ENCODE assay signal across 8 mouse cellular contexts in genomic region chr17:32947215-32947914, GRCm38 (mm10). TPM values are rescaled to one million over a fixed set of nuclear protein-coding genes. Genes with fewer than 3 reads are reported as not detected.
DNase-seq lines count a peak whose midpoint lies in the region; ATAC-seq and TF ChIP-seq lines count a peak whose summit lies in the region.

Gene Cyp4f13, minus strand, starts transcription at chr17:32947402.

- peak within 1 kb of the TSS; percentile 49 for H3K4me3 ChIP-seq in forebrain, embryonic 15.5 days
- H3K4me3 ChIP-seq in layer of hippocampus, adult 2 months = peak within 1 kb of the TSS; percentile 81
- peak within 1 kb of the TSS; percentile 62 for H3K4me3 ChIP-seq in lung, embryonic 14.5 days (ENCODE audit: low read depth, low read length)
- H3K4me3 ChIP-seq in olfactory bulb, adult 2 months (ENCODE audit: insufficient read depth, low read depth, low read length) = peak within 1 kb of the TSS; percentile 61
- peak within 1 kb of the TSS; percentile 59 for H3K4me3 ChIP-seq in thymus, adult 2 months (ENCODE audit: control insufficient read depth, insufficient read depth, low read length)

- H3K27ac ChIP-seq in forebrain, embryonic 15.5 days (replicated peaks) = peak within 1 kb of the TSS; percentile 24; the same call in 1 of the 2 replicates
- peak within 1 kb of the TSS; percentile 90 for H3K27ac ChIP-seq in layer of hippocampus, adult 2 months
- H3K27ac ChIP-seq in lung, embryonic 14.5 days (ENCODE audit: low read depth) = peak within 1 kb of the TSS; percentile 82
- H3K27ac ChIP-seq in olfactory bulb, adult 2 months (ENCODE audit: insufficient read depth, low read depth, low read length) = peak within 1 kb of the TSS; percentile 82
- peak within 1 kb of the TSS; percentile 86 for H3K27ac ChIP-seq in thymus, adult 2 months (ENCODE audit: control insufficient read depth, insufficient read depth, low read length)

- WGBS in forebrain, embryonic 15.5 days = 39% methylated on average over 12 of the region's 12 CpGs
- 18% methylated on average over 12 of the region's 12 CpGs for WGBS in lung, embryonic 14.5 days
- WGBS in olfactory bulb, adult 2 months = 5% methylated on average over 12 of the region's 12 CpGs
- 4% methylated on average over 12 of the region's 12 CpGs for WGBS in thymus, adult 2 months

- peak within 1 kb of the TSS; percentile 58 for H3K4me2 ChIP-seq in forebrain, embryonic 15.5 days (replicated peaks)
- peak within 1 kb of the TSS; percentile 86 for H3K4me2 ChIP-seq in lung, embryonic 14.5 days

- ATAC-seq in forebrain, embryonic 15.5 days (replicated peaks) = peak; percentile 94
- peak; percentile 99 for ATAC-seq in lung, embryonic 14.5 days (ENCODE audit: insufficient read depth)

- peak; percentile 47; the same call in 1 of the 2 replicates for TF ChIP-seq POLR2A in olfactory bulb, adult 2 months (IDR thresholded peaks at IDR 0.05; ENCODE audit: insufficient read depth, low read depth, low read length)
- peak; percentile 82 for TF ChIP-seq POLR2A in thymus, adult 2 months (IDR thresholded peaks at IDR 0.05; ENCODE audit: control insufficient read depth, extremely low read depth, insufficient read depth, low read length, poor library complexity)

- intact Hi-C loops in heart, postnatal 25 days (cut with DNase I) = loop anchor here (5.0 kb wide), 2 partner anchors 55 to 90 kb away; partner anchors contain the start of gene Zfp870

- no peaks in the 10 kb centered on the region for H3K9me3 ChIP-seq in forebrain, embryonic 15.5 days
- H3K9me3 ChIP-seq in lung, embryonic 14.5 days (ENCODE audit: low read depth, low read length) = no peaks in the 10 kb centered on the region

- H3K36me3 ChIP-seq in forebrain, embryonic 15.5 days = no peaks in the 10 kb centered on the region
- H3K36me3 ChIP-seq in lung, embryonic 14.5 days (ENCODE audit: insufficient read depth) = no peaks in the 10 kb centered on the region
- no peaks in the 10 kb centered on the region for H3K36me3 ChIP-seq in thymus, adult 2 months (ENCODE audit: control insufficient read depth, insufficient read depth, low read length)

- H3K9ac ChIP-seq in forebrain, embryonic 15.5 days (replicated peaks) = peak within 1 kb of the TSS; percentile 47
- peak within 1 kb of the TSS; percentile 67 for H3K9ac ChIP-seq in lung, embryonic 14.5 days

- DNase-seq in ES-CJ7 (ENCODE audit: low read depth, low spot score) = peak; percentile 95
- peak; percentile 89 for DNase-seq in cerebellum, adult 11-12 months
- peak; percentile 97 for DNase-seq in heart, postnatal 25 days (ENCODE audit: low spot score)
- DNase-seq in layer of hippocampus, adult 2 months (ENCODE audit: low spot score in 2 of 2) = peak; percentile 93 to 96
- DNase-seq in lung, embryonic 14.5 days = peak; percentile 98
- peak; percentile 94 for DNase-seq in thymus, adult 2 months

- TF ChIP-seq CTCF in layer of hippocampus, adult 2 months (conservative IDR thresholded peaks at IDR 0.05) = no peak
- TF ChIP-seq CTCF in lung, embryonic 14.5 days (IDR thresholded peaks at IDR 0.05; ENCODE audit: low read depth) = no peak
- no peak for TF ChIP-seq CTCF in olfactory bulb, adult 2 months (IDR thresholded peaks at IDR 0.05; ENCODE audit: insufficient read depth, low read depth, low read length)
- TF ChIP-seq CTCF in thymus, adult 2 months (IDR thresholded peaks at IDR 0.05; ENCODE audit: borderline replicate concordance, control insufficient read depth, extremely low read depth, insufficient read depth, low read length, poor library complexity) = no peak

- H3K4me1 ChIP-seq in forebrain, embryonic 15.5 days = peaks cover 16% of the 10 kb centered on the region
- 0 out of 2 replicates have a peak, but pooled peaks cover 4% of the 10 kb centered on the region for H3K4me1 ChIP-seq in lung, embryonic 14.5 days (ENCODE audit: insufficient read depth)
- H3K4me1 ChIP-seq in olfactory bulb, adult 2 months (ENCODE audit: control insufficient read depth, insufficient read depth, low read length) = peaks cover 16% of the 10 kb centered on the region
- H3K4me1 ChIP-seq in thymus, adult 2 months (replicated peaks; ENCODE audit: control insufficient read depth, insufficient read depth, low read length) = peaks cover 25% of the 10 kb centered on the region

- no peaks in the 10 kb centered on the region for H3K27me3 ChIP-seq in forebrain, embryonic 15.5 days
- no peaks in the 10 kb centered on the region for H3K27me3 ChIP-seq in lung, embryonic 14.5 days (ENCODE audit: insufficient read depth, low read length)
- no peaks in the 10 kb centered on the region for H3K27me3 ChIP-seq in thymus, adult 2 months (ENCODE audit: control insufficient read depth, insufficient read depth, low read length)

RNA-seq across cellular contexts. Expression of gene Cyp4f13, which starts in this region (rescaled TPM):
- 7.0 and 7.9 TPM in 2 replicates for polyA plus RNA-seq in forebrain, embryonic 15.5 days (2015; fragmentation: Nextera tagmentation; extraction: Ambion mirVana)
- 10 to 100 TPM; 10.9 to 12.3 TPM for total RNA-seq in heart, postnatal 25 days (2021)
- total RNA-seq in layer of hippocampus, adult 2 months (2021) = 10 to 100 TPM; 23.7 to 27.6 TPM
- polyA plus RNA-seq in lung, embryonic 14.5 days (2014; fragmentation: Nextera tagmentation; extraction: Ambion mirVana) = 8.1 and 8.5 TPM in 2 replicates
- polyA plus RNA-seq in olfactory bulb, adult 2 months (2012; ENCODE audit: insufficient read depth, insufficient read length, low replicate concordance, missing spikeins) = not detected in 2 replicates
- polyA plus RNA-seq in thymus, adult 2 months (2012; rRNA removed) = 38.7 and 39.0 TPM in 2 replicates

Comparison
In these comparisons a context has a peak if more than half of its experiments do, and no peak if none do; other contexts are left out.
1. Peak in every context shown above with its lines: DNase-seq, ATAC-seq, H3K4me3 ChIP-seq and H3K27ac ChIP-seq.
2. H3K27ac ChIP-seq: peak in every context shown above with its lines; median percentile 90 in layer of hippocampus, adult 2 months; 86 in thymus, adult 2 months; 82 in lung, embryonic 14.5 days; 82 in olfactory bulb, adult 2 months; 24 in forebrain, embryonic 15.5 days.